Mouse (Mus musculus): ENCODE data around the gene Pax9. TPM values are rescaled to one million over a fixed set of nuclear protein-coding genes. Genes with fewer than 3 reads are reported as not detected.

The Pax9 gene
- total and polyA plus RNA-seq, 2 experiments = not detected

DNA sequence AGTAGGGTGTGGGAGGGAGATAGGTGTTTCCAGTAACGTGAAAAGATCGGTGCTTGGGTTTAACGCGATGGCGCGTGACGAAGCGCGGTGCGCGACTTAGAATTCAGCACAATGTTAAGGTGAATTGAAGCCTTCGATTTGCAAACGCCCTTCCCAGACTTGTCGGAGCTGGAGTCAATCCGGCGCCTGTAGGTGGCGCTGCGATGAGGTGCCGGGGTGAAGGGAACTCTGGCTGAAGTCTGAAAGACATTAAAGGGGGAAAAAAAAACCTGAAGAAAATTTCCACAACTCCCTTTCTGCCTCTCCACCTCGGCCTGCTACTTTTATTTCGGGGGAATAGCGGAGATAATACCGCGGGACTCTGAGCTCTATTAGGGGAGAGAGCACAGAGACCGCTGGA is 1.8 kb upstream of the Pax9 start:
- 3% methylated on average over 25 of the region's 25 CpGs for WGBS
- TF ChIP-seq POLR2A (IDR thresholded peaks at IDR 0.05; ENCODE audit: extremely low read depth, insufficient read depth, low read length) (no peak), CTCF (IDR thresholded peaks at IDR 0.05; ENCODE audit: low read depth, low read length) (peak; percentile 59)
- H3K79me2 ChIP-seq (ENCODE audit: control insufficient read depth, insufficient read depth, low read length) = no peaks in the 10 kb centered on the region
- H3K27me3 ChIP-seq (ENCODE audit: control insufficient read depth, insufficient read depth, low read length) = peaks cover 45% of the 10 kb centered on the region
- DNase-seq (ENCODE audit: extremely low read depth, low read depth, low spot score) = no peak
- H3K36me3 ChIP-seq (ENCODE audit: control insufficient read depth, insufficient read depth, low read length) = no peaks in the 10 kb centered on the region
- no peak overlapping the region for H3K27ac ChIP-seq (replicated peaks; ENCODE audit: insufficient read depth, low read depth, low read length)
- no peak overlapping the region for H3K9ac ChIP-seq (ENCODE audit: low read depth, low read length)
- no peak overlapping the region for H3K4me3 ChIP-seq (ENCODE audit: insufficient read depth, low read depth, low read length)
- H3K4me1 ChIP-seq (ENCODE audit: control insufficient read depth, insufficient read depth, low read length) = peaks cover 5% of the 10 kb centered on the region

DNA sequence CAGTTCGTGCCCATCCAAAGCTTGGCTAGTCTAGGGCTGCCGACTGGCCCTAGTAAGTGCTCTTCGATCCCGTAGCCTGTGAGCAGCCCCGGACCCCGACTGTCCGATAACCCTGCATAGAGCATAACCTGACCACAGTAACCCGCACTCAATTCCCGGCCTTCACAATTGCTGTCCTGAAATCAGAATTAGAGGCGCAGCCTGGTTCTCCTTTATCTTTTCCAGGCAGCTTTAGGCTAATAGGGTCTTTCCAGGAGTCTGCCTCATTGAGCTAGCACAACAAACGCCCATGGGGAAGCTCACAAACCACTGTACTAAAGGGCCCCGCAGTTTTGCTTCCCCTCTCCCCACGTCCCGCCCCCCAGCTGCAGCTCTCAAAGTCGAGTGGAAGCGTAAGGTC is 1.2 kb upstream of the Pax9 start:
- TF ChIP-seq CTCF (IDR thresholded peaks at IDR 0.05; ENCODE audit: low read depth, low read length) (no peak), POLR2A (IDR thresholded peaks at IDR 0.05; ENCODE audit: extremely low read depth, insufficient read depth, low read length) (no peak)
- Histone ChIP-seq H3K36me3 (ENCODE audit: control insufficient read depth, insufficient read depth, low read length) (no peaks in the 10 kb centered on the region), H3K27me3 (ENCODE audit: control insufficient read depth, insufficient read depth, low read length) (peaks cover 48% of the 10 kb centered on the region), H3K4me3 (ENCODE audit: insufficient read depth, low read depth, low read length) (no peak overlapping the region), H3K4me1 (ENCODE audit: control insufficient read depth, insufficient read depth, low read length) (peaks cover 5% of the 10 kb centered on the region), H3K27ac (replicated peaks; ENCODE audit: insufficient read depth, low read depth, low read length) (no peak overlapping the region), H3K79me2 (ENCODE audit: control insufficient read depth, insufficient read depth, low read length) (no peaks in the 10 kb centered on the region), H3K9ac (ENCODE audit: low read depth, low read length) (no peak overlapping the region)
- DNase-seq (ENCODE audit: extremely low read depth, low read depth, low spot score) = no peak
- 6% methylated on average over 16 of the region's 16 CpGs for WGBS

DNA sequence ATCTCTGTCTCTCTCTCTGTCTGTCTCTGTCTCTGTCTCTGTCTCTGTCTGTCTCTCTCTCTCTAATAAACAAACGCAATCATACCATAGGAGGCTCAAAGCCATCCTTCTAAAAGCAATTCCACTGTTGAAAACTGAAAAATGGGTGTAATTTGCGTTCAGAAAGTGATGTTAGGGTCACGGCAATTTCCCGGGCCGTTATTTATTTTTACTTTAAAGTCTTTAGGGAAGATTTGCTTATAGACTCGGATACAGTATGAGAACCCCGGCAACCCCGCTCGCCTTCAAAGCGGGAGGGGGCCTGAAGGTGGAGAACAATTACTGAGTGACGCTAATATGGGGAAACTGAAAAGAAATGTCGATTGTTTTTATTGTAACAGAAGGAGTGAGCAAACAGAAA is 566 bp upstream of the Pax9 start:
- peaks cover 52% of the 10 kb centered on the region for H3K27me3 ChIP-seq (ENCODE audit: control insufficient read depth, insufficient read depth, low read length)
- peaks cover 8% of the 10 kb centered on the region for H3K4me1 ChIP-seq (ENCODE audit: control insufficient read depth, insufficient read depth, low read length)
- no peak overlapping the region for H3K9ac ChIP-seq (ENCODE audit: low read depth, low read length)
- H3K27ac ChIP-seq (replicated peaks; ENCODE audit: insufficient read depth, low read depth, low read length) = no peak overlapping the region
- no peak for DNase-seq (ENCODE audit: extremely low read depth, low read depth, low spot score)
- H3K36me3 ChIP-seq (ENCODE audit: control insufficient read depth, insufficient read depth, low read length) = no peaks in the 10 kb centered on the region
- WGBS = 3% methylated on average over 12 of the region's 12 CpGs
- no peak for TF ChIP-seq POLR2A (IDR thresholded peaks at IDR 0.05; ENCODE audit: extremely low read depth, insufficient read depth, low read length)
- TF ChIP-seq CTCF (IDR thresholded peaks at IDR 0.05; ENCODE audit: low read depth, low read length) = no peak
- no peak overlapping the region for H3K4me3 ChIP-seq (ENCODE audit: insufficient read depth, low read depth, low read length)
- no peaks in the 10 kb centered on the region for H3K79me2 ChIP-seq (ENCODE audit: control insufficient read depth, insufficient read depth, low read length)

GRCm38 (mm10) chr12:56692536-56692935 is 969 bp downstream of the Pax9 start:
- no peak overlapping the region for H3K9ac ChIP-seq (ENCODE audit: low read depth, low read length)
- no peaks in the 10 kb centered on the region for H3K36me3 ChIP-seq (ENCODE audit: control insufficient read depth, insufficient read depth, low read length)
- no peak overlapping the region for H3K4me3 ChIP-seq (ENCODE audit: insufficient read depth, low read depth, low read length)
- H3K4me1 ChIP-seq (ENCODE audit: control insufficient read depth, insufficient read depth, low read length) = peaks cover 8% of the 10 kb centered on the region
- 8% methylated on average over 19 of the region's 19 CpGs for WGBS
- H3K79me2 ChIP-seq (ENCODE audit: control insufficient read depth, insufficient read depth, low read length) = no peaks in the 10 kb centered on the region
- DNase-seq (ENCODE audit: extremely low read depth, low read depth, low spot score) = no peak
- peaks cover 63% of the 10 kb centered on the region for H3K27me3 ChIP-seq (ENCODE audit: control insufficient read depth, insufficient read depth, low read length)
- TF ChIP-seq CTCF (IDR thresholded peaks at IDR 0.05; ENCODE audit: low read depth, low read length) (no peak), POLR2A (IDR thresholded peaks at IDR 0.05; ENCODE audit: extremely low read depth, insufficient read depth, low read length) (no peak)
- no peak overlapping the region for H3K27ac ChIP-seq (replicated peaks; ENCODE audit: insufficient read depth, low read depth, low read length)

DNA sequence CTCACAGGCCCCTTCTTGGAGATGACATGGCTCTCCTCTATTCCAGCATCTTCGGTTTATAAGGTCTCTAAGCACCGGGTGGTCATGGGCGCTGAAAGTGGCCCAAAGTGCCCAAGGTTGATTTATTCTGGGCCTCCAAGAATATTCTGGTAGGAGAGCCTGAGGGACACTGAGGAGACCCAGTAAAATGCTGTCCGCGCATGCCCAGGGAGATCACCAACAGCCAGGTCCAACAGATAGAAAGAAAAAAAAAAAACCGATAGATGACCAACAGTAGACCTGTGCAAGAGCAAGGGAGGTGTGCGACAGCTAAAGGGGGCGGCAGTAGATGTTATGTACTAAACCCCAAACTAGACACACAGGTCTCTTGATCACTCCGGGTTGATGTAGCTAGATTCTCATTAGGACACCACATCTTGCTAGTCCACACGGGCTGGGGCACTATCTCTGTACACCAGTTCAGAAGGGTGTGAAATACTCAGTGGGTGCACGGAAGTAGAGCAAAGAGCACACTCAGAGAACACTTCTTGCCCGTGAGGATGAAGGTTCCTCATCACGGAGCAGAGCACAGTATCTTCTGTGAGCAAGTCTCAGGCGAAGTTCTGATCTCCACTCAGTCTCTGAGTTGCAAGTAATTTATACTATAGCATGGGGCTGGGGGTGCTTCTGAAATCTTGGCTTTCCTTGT is 2.0 kb downstream of the Pax9 start:
- TF ChIP-seq POLR2A (IDR thresholded peaks at IDR 0.05; ENCODE audit: extremely low read depth, insufficient read depth, low read length) = no peak
- TF ChIP-seq CTCF (IDR thresholded peaks at IDR 0.05; ENCODE audit: low read depth, low read length) = no peak
- Histone ChIP-seq H3K4me1 (ENCODE audit: control insufficient read depth, insufficient read depth, low read length) (peaks cover 9% of the 10 kb centered on the region), H3K27ac (replicated peaks; ENCODE audit: insufficient read depth, low read depth, low read length) (no peak overlapping the region), H3K79me2 (ENCODE audit: control insufficient read depth, insufficient read depth, low read length) (no peaks in the 10 kb centered on the region), H3K27me3 (ENCODE audit: control insufficient read depth, insufficient read depth, low read length) (peaks cover 61% of the 10 kb centered on the region), H3K4me3 (ENCODE audit: insufficient read depth, low read depth, low read length) (no peak overlapping the region), H3K9ac (ENCODE audit: low read depth, low read length) (no peak overlapping the region), H3K36me3 (ENCODE audit: control insufficient read depth, insufficient read depth, low read length) (no peaks in the 10 kb centered on the region)
- no peak for DNase-seq (ENCODE audit: extremely low read depth, low read depth, low spot score)
- 13% methylated on average over 14 of the region's 14 CpGs for WGBS

DNA sequence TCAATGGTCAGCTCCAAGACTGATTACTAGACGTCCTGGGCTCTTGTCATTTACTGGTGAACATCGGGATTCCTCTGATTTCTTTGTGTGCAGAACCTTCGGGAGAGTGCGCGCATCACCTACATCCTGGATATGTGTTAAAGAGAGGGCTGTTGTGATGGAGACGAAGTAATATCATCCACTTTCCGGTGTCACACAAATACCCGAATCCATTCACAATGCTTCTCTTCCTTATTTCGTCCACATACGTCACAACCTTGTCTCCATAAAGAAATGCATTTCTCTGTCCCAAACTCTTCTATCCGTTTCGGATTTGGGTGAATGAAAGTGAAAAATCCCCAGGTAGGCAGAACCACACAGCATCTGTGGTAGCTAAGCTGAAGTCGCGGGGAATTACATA is 2.8 kb downstream of the Pax9 start:
- Histone ChIP-seq H3K27me3 (ENCODE audit: control insufficient read depth, insufficient read depth, low read length) (peaks cover 53% of the 10 kb centered on the region), H3K4me3 (ENCODE audit: insufficient read depth, low read depth, low read length) (no peak overlapping the region), H3K9ac (ENCODE audit: low read depth, low read length) (no peak overlapping the region), H3K79me2 (ENCODE audit: control insufficient read depth, insufficient read depth, low read length) (no peaks in the 10 kb centered on the region), H3K36me3 (ENCODE audit: control insufficient read depth, insufficient read depth, low read length) (no peaks in the 10 kb centered on the region), H3K27ac (replicated peaks; ENCODE audit: insufficient read depth, low read depth, low read length) (no peak overlapping the region), H3K4me1 (ENCODE audit: control insufficient read depth, insufficient read depth, low read length) (peaks cover 9% of the 10 kb centered on the region)
- WGBS = 8% methylated on average over 14 of the region's 14 CpGs
- TF ChIP-seq POLR2A (IDR thresholded peaks at IDR 0.05; ENCODE audit: extremely low read depth, insufficient read depth, low read length) = no peak
- no peak for TF ChIP-seq CTCF (IDR thresholded peaks at IDR 0.05; ENCODE audit: low read depth, low read length)
- DNase-seq (ENCODE audit: extremely low read depth, low read depth, low spot score) = no peak
